Mouse (Mus musculus): ENCODE data around the gene Fan1. TPM values are rescaled to one million over a fixed set of nuclear protein-coding genes. Genes with fewer than 3 reads are reported as not detected.
A peak's percentile ranks its signal among the peaks of the same experiment; 100 is the strongest.

Fan1 gene
- polyA plus RNA-seq, 1 experiment from 2014 or later = 1.6 TPM

- H3K27me3 ChIP-seq (ENCODE audit: insufficient read depth, low read length) = no peaks in the 10 kb centered on the region
- 73% methylated on average over 4 of the region's 4 CpGs for WGBS (ENCODE audit: insufficient replicate concordance)
- H3K4me2 ChIP-seq (ENCODE audit: low read depth, low read length) = no peak overlapping the region
Measured at GRCm38 (mm10) chr7:64321658-64322057, 52.2 kb downstream of the Fan1 start.

GRCm38 (mm10) chr7:64321125-64321524 lies 52.8 kb downstream of the Fan1 start:
- no peak overlapping the region for H3K4me2 ChIP-seq (ENCODE audit: low read depth, low read length)
- TF ChIP-seq EP300 (IDR thresholded peaks at IDR 0.05; ENCODE audit: low read depth) = no peak
- no peak overlapping the region for H3K9ac ChIP-seq (replicated peaks)
- no peaks in the 10 kb centered on the region for H3K27me3 ChIP-seq (ENCODE audit: insufficient read depth, low read length)
- no peak for ATAC-seq
- H3K27ac ChIP-seq (ENCODE audit: low read depth) = no peak overlapping the region
- peaks cover 33% of the 10 kb centered on the region for H3K36me3 ChIP-seq (replicated peaks; ENCODE audit: insufficient read depth, low read length)
- no peak for DNase-seq
- no peak overlapping the region for H3K4me3 ChIP-seq (ENCODE audit: low read depth, low read length)
- no peaks in the 10 kb centered on the region for H3K9me3 ChIP-seq (ENCODE audit: low read length)
- WGBS (ENCODE audit: insufficient replicate concordance) = 87% methylated on average over 5 of the region's 5 CpGs
- no peaks in the 10 kb centered on the region for H3K4me1 ChIP-seq (ENCODE audit: insufficient read depth)

More at GRCm38 (mm10) chr7:64321658-64322057, 52.2 kb downstream of the Fan1 start:
- TF ChIP-seq EP300 (IDR thresholded peaks at IDR 0.05; ENCODE audit: low read depth) (no peak), CTCF (IDR thresholded peaks at IDR 0.05; ENCODE audit: low read depth) (no peak)
- Histone ChIP-seq H3K9me3 (ENCODE audit: low read length) (no peaks in the 10 kb centered on the region), H3K4me3 (ENCODE audit: low read depth, low read length) (no peak overlapping the region), H3K36me3 (replicated peaks; ENCODE audit: insufficient read depth, low read length) (peaks cover 35% of the 10 kb centered on the region), H3K9ac (replicated peaks) (no peak overlapping the region), H3K27ac (ENCODE audit: low read depth) (no peak overlapping the region), H3K4me1 (ENCODE audit: insufficient read depth) (no peaks in the 10 kb centered on the region)
- no peak for ATAC-seq
- DNase-seq = no peak

DNA sequence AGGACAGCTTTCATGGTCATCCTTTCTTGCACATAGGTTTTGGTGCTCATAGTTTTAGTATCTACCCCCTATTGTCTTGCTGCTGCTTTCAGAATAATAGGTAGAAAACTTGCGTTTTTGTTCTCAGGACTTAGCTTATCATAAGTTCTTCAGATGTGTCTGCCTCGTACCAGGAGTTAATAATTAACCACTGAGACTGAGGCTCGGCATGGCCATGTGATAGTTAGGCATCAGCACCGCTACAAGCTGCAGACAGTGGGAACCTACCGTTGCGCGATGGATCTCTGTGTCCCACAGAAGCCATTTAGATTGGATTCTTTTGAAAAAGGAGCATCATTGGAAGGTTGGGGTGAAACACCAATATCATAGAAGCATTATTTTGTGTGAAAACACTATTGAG lies 61.1 kb downstream of the Fan1 start:
- 72% methylated on average over 7 of the region's 7 CpGs for WGBS (ENCODE audit: insufficient replicate concordance)

DNA sequence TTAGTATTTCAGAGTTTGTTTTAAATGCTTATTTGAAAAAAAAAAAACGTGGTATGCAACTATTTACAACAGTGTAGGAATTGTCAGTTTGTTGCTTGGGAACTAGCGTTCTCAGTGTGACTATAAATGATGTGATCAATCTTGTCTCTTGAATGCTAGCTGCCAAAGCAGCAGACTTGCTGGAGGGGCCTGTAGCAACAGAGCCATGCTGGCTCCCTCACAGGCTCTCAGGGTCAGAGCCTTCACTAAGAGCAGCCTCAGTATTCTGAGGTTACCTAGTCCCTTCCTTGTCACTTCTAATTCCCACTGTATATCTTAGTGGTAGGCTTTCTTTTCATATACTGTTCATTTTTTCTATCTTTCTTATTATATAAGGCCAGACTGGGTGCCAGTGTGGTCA lies 63.1 kb downstream of the Fan1 start:
- no peak overlapping the region for H3K4me2 ChIP-seq (ENCODE audit: low read depth, low read length)
- DNase-seq (no peak), ATAC-seq (no peak)
- H3K4me1 ChIP-seq (ENCODE audit: insufficient read depth) = no peaks in the 10 kb centered on the region
- no peak overlapping the region for H3K27ac ChIP-seq (ENCODE audit: low read depth)
- 63% methylated on average over 2 of the region's 2 CpGs for WGBS (ENCODE audit: insufficient replicate concordance)
- H3K9me3 ChIP-seq (ENCODE audit: low read length) = no peaks in the 10 kb centered on the region
- TF ChIP-seq CTCF (IDR thresholded peaks at IDR 0.05; ENCODE audit: low read depth) = no peak
- no peak for TF ChIP-seq EP300 (IDR thresholded peaks at IDR 0.05; ENCODE audit: low read depth)
- H3K9ac ChIP-seq (replicated peaks) = no peak overlapping the region
- peaks cover 9% of the 10 kb centered on the region for H3K36me3 ChIP-seq (replicated peaks; ENCODE audit: insufficient read depth, low read length)
- H3K4me3 ChIP-seq (ENCODE audit: low read depth, low read length) = no peak overlapping the region
- no peaks in the 10 kb centered on the region for H3K27me3 ChIP-seq (ENCODE audit: insufficient read depth, low read length)

More for the DNA sequence above, 61.1 kb downstream of the Fan1 start:
- no peak overlapping the region for H3K9ac ChIP-seq (replicated peaks)
- ATAC-seq (peak; percentile 55; the same call in 1 of the 2 replicates), DNase-seq (no peak)
- no peaks in the 10 kb centered on the region for H3K4me1 ChIP-seq (ENCODE audit: insufficient read depth)
- no peaks in the 10 kb centered on the region for H3K9me3 ChIP-seq (ENCODE audit: low read length)
- H3K36me3 ChIP-seq (replicated peaks; ENCODE audit: insufficient read depth, low read length) = peaks cover 14% of the 10 kb centered on the region
- no peak overlapping the region for H3K27ac ChIP-seq (ENCODE audit: low read depth)
- H3K4me3 ChIP-seq (ENCODE audit: low read depth, low read length) = no peak overlapping the region
- TF ChIP-seq CTCF (IDR thresholded peaks at IDR 0.05; ENCODE audit: low read depth) (no peak), EP300 (IDR thresholded peaks at IDR 0.05; ENCODE audit: low read depth) (no peak)
- no peak overlapping the region for H3K4me2 ChIP-seq (ENCODE audit: low read depth, low read length)
- no peaks in the 10 kb centered on the region for H3K27me3 ChIP-seq (ENCODE audit: insufficient read depth, low read length)

DNA sequence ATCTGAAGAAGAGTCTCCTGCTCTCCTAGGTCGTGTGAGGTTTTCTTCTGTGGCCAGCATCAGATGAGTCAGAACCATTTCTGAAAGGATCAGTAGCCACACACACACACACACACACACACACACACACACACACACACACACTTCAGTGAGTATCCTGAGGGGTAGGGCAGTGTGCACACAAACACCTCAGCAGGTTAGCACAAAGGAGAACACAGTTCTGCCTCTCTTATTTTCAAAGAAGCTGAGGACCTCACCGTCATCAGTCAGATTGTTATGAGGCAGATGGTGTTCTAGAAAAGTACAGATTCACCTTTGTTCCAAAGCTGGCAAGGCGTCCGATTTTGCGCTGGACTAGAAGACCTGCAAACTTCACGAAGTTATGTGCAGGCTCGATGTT lies 63.7 kb downstream of the Fan1 start:
- Histone ChIP-seq H3K4me1 (ENCODE audit: insufficient read depth) (no peaks in the 10 kb centered on the region), H3K9ac (replicated peaks) (no peak overlapping the region), H3K9me3 (ENCODE audit: low read length) (no peaks in the 10 kb centered on the region), H3K27me3 (ENCODE audit: insufficient read depth, low read length) (no peaks in the 10 kb centered on the region), H3K4me2 (ENCODE audit: low read depth, low read length) (no peak overlapping the region), H3K27ac (ENCODE audit: low read depth) (no peak overlapping the region), H3K36me3 (replicated peaks; ENCODE audit: insufficient read depth, low read length) (peaks cover 8% of the 10 kb centered on the region), H3K4me3 (ENCODE audit: low read depth, low read length) (no peak overlapping the region)
- DNase-seq = no peak
- ATAC-seq = no peak
- WGBS (ENCODE audit: insufficient replicate concordance) = 85% methylated on average over 7 of the region's 7 CpGs
- no peak for TF ChIP-seq CTCF (IDR thresholded peaks at IDR 0.05; ENCODE audit: low read depth)
- TF ChIP-seq EP300 (IDR thresholded peaks at IDR 0.05; ENCODE audit: low read depth) = no peak

Other genes with a start within 250 kb of the Fan1 start
- 0.24 TPM in 1 of 2 replicates, not detected in the other for gene Trpm1, start 220.3 kb downstream of the Fan1 start, polyA plus RNA-seq (2015; fragmentation: Nextera tagmentation; extraction: Ambion mirVana)
- gene Mtmr10, start 86.4 kb downstream of the Fan1 start, polyA plus RNA-seq (2015; fragmentation: Nextera tagmentation; extraction: Ambion mirVana) = 5.2 and 6.9 TPM in 2 replicates
- gene Mphosph10, start 18.2 kb upstream of the Fan1 start, polyA plus RNA-seq (2015; fragmentation: Nextera tagmentation; extraction: Ambion mirVana) = 17.0 and 17.6 TPM in 2 replicates
- 101 and 118 TPM in 2 replicates for gene Mcee, start 18.5 kb upstream of the Fan1 start, polyA plus RNA-seq (2015; fragmentation: Nextera tagmentation; extraction: Ambion mirVana)
- gene Apba2, start 127.6 kb upstream of the Fan1 start, polyA plus RNA-seq (2015; fragmentation: Nextera tagmentation; extraction: Ambion mirVana) = not detected in 2 replicates